9 mouse cellular contexts compared by ENCODE assay signal in genomic region chr14:24181811-24182506, GRCm38 (mm10).
DNase-seq lines count a peak whose midpoint lies in the region; ATAC-seq and TF ChIP-seq lines count a peak whose summit lies in the region.
"Had no signal": no experiment of that assay in that cellular context is flagged by ENCODE, and none has a peak within 500 bp of the region (broad histone marks: within the 10 kb centered on the region; RNA-seq: fewer than 3 reads in every experiment).

No protein-coding gene starts in this region.

- no peaks in the 10 kb centered on the region for H3K9me3 ChIP-seq in embryonic facial prominence, embryonic 13.5 days
- H3K9me3 ChIP-seq in limb, embryonic 10.5 days (replicated peaks) = no peaks in the 10 kb centered on the region

- no peaks in the 10 kb centered on the region for H3K27me3 ChIP-seq in embryonic facial prominence, embryonic 13.5 days
- H3K27me3 ChIP-seq in limb, embryonic 10.5 days (ENCODE audit: low read depth, poor library complexity, severe bottlenecking) = no peaks in the 10 kb centered on the region
- no peaks in the 10 kb centered on the region for H3K27me3 ChIP-seq in testis, adult 2 months (ENCODE audit: control insufficient read depth, insufficient read depth, low read length)

- no peak for ATAC-seq in embryonic facial prominence, embryonic 13.5 days (ENCODE audit: insufficient number of reproducible peaks, insufficient read depth, low FRiP score, low TSS enrichment, low read depth)

- DNase-seq in B cell, adult 2 months = peak; percentile 15 to 19
- DNase-seq in heart, adult 18-20 months = peak; percentile 60 to 79
- peak; percentile 52 to 72 for DNase-seq in kidney, adult 8-10 months
- peak; percentile 84 for DNase-seq in limb, embryonic 10.5 days (ENCODE audit: low spot score)
- peak; percentile 31 for DNase-seq in naive thymus-derived CD4-positive, alpha-beta T cell, adult 2 months (ENCODE audit: low read depth)

- 35% methylated on average over 10 of the region's 10 CpGs for WGBS in bone marrow, adult 2 months
- 31% methylated on average over 10 of the region's 10 CpGs for WGBS in embryonic facial prominence, embryonic 13.5 days
- WGBS in limb, embryonic 10.5 days = 36% methylated on average over 10 of the region's 10 CpGs

- no peak overlapping the region for H3K4me2 ChIP-seq in embryonic facial prominence, embryonic 13.5 days

- H3K36me3 ChIP-seq in embryonic facial prominence, embryonic 13.5 days = peaks cover 27% of the 10 kb centered on the region
- peaks cover 48% of the 10 kb centered on the region for H3K36me3 ChIP-seq in limb, embryonic 10.5 days
- no peaks in the 10 kb centered on the region for H3K36me3 ChIP-seq in testis, adult 2 months (ENCODE audit: control insufficient read depth, insufficient read depth, low read length)

- peak; percentile 68 for TF ChIP-seq CTCF in bone marrow, adult 2 months (IDR thresholded peaks at IDR 0.05; ENCODE audit: control insufficient read depth, insufficient read depth, low read length)
- peak; percentile 90; the same call in 1 of the 2 replicates for TF ChIP-seq CTCF in testis, adult 2 months (IDR thresholded peaks at IDR 0.05; ENCODE audit: control insufficient read depth, insufficient read depth, insufficient replicate concordance, low read depth, low read length)

- H3K4me3 ChIP-seq in bone marrow, adult 2 months (replicated peaks; ENCODE audit: control insufficient read depth, low read depth, low read length) = no peak overlapping the region
- no peak overlapping the region for H3K4me3 ChIP-seq in embryonic facial prominence, embryonic 13.5 days
- no peak overlapping the region for H3K4me3 ChIP-seq in limb, embryonic 10.5 days
- no peak overlapping the region for H3K4me3 ChIP-seq in testis, adult 2 months (ENCODE audit: control insufficient read depth, low read depth, low read length)
- H3K4me3 ChIP-seq: erythroblast, embryonic 14.5 days had no signal

- H3K27ac ChIP-seq in bone marrow, adult 2 months (ENCODE audit: control insufficient read depth, insufficient read depth, low read depth, low read length, poor library complexity) = no peak overlapping the region
- H3K27ac ChIP-seq in embryonic facial prominence, embryonic 13.5 days = peak overlapping the region; percentile 60; the same call in 1 of the 2 replicates
- H3K27ac ChIP-seq in limb, embryonic 10.5 days = peak overlapping the region; percentile 57; the same call in 1 of the 2 replicates
- no peak overlapping the region for H3K27ac ChIP-seq in testis, adult 2 months (ENCODE audit: control insufficient read depth, insufficient read depth, low read depth, low read length)

- peak overlapping the region; percentile 40 for H3K9ac ChIP-seq in embryonic facial prominence, embryonic 13.5 days

- TF ChIP-seq POLR2A in bone marrow, adult 2 months (IDR thresholded peaks at IDR 0.05; ENCODE audit: borderline replicate concordance, control insufficient read depth, low read depth, low read length) = no peak
- TF ChIP-seq POLR2A in testis, adult 2 months (IDR thresholded peaks at IDR 0.05; ENCODE audit: control insufficient read depth, low read depth, low read length) = no peak

- H3K4me1 ChIP-seq in bone marrow, adult 2 months (ENCODE audit: control insufficient read depth, insufficient read depth, low read length) = no peaks in the 10 kb centered on the region
- H3K4me1 ChIP-seq in embryonic facial prominence, embryonic 13.5 days = peaks cover 18% of the 10 kb centered on the region
- peaks cover 17% of the 10 kb centered on the region for H3K4me1 ChIP-seq in limb, embryonic 10.5 days
- H3K4me1 ChIP-seq in testis, adult 2 months (ENCODE audit: control insufficient read depth, insufficient read depth, low read length) = no peaks in the 10 kb centered on the region

Comparison
In these comparisons a context has a peak if more than half of its experiments do, and no peak if none do; other contexts are left out.
1. DNase-seq: peak in every context shown above with its lines; median percentile 84 in limb, embryonic 10.5 days; 70 in heart, adult 18-20 months; 62 in kidney, adult 8-10 months; 31 in naive thymus-derived CD4-positive, alpha-beta T cell, adult 2 months; 17 in B cell, adult 2 months.
2. H3K27ac ChIP-seq: peak in embryonic facial prominence, embryonic 13.5 days (single experiment) and limb, embryonic 10.5 days (single experiment); none in bone marrow, adult 2 months (single experiment) and testis, adult 2 months (single experiment).